Mouse (Mus musculus): ENCODE results near the gene Cacul1.
A peak's percentile ranks its signal among the peaks of the same experiment; 100 is the strongest.
"Not testable (repeated sequence)": the region's sequence is repeated elsewhere in the genome, so short reads cannot be mapped to it uniquely, and the experiment has no call there.

The Cacul1 gene

GRCm38 (mm10) chr19:60580582-60581339 is at the start of gene Cacul1:
Gene Cacul1 (minus strand): TSS chr19:60581025.
- DNase-seq (ENCODE audit: low spot score) = peak; percentile 95

- DNase-seq (ENCODE audit: low spot score) = no peak
Observed at GRCm38 (mm10) chr19:60619420-60619819, 38.6 kb upstream of the Cacul1 start.

- DNase-seq (ENCODE audit: low spot score) = no peak
Observed at GRCm38 (mm10) chr19:60617007-60617406, 36.2 kb upstream of the Cacul1 start.

DNA sequence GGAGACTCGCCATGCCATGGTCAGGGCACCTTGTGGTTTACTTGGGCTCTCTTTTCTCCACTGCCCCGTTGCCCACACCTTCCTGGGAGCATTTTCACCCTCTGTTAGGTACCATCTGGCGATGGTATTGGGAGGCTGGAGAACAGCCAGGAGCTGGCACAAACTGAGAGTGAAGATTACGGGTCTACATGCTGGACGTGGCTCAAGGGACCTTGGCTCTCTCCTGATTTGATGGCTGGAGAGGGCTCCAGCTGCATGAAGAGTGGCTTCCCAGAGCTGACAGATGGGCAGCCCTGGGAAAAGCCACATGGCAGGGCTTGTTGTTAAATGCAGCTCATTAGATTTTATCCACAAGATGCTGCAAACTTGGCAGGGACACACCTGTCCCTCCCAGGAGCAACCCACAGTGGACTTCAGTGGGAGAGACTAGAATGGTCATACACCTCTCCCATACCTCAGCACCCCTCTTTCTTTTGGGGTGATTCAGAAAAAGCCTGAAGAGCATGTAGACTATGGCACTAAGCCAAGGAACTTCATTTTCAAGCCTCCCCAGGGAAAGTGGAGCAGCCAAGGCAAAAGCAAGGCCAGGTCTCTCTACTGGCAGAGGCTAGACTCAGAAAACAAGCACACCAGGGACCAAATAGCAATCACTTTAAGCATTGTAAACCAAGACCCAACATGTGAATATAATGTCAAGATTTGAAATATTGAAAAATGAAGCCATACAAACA is 34.8 kb upstream of the Cacul1 start:
- peak; percentile 21 for DNase-seq (ENCODE audit: low spot score)

- DNase-seq (ENCODE audit: low spot score) = no peak
Observed at GRCm38 (mm10) chr19:60611525-60612215, 30.8 kb upstream of the Cacul1 start.

- peak; percentile 16 for DNase-seq (ENCODE audit: low spot score)
Observed at GRCm38 (mm10) chr19:60608766-60609165, 27.9 kb upstream of the Cacul1 start.

- DNase-seq (ENCODE audit: low spot score) = no peak
Observed at GRCm38 (mm10) chr19:60603586-60603985, 22.8 kb upstream of the Cacul1 start.

DNA sequence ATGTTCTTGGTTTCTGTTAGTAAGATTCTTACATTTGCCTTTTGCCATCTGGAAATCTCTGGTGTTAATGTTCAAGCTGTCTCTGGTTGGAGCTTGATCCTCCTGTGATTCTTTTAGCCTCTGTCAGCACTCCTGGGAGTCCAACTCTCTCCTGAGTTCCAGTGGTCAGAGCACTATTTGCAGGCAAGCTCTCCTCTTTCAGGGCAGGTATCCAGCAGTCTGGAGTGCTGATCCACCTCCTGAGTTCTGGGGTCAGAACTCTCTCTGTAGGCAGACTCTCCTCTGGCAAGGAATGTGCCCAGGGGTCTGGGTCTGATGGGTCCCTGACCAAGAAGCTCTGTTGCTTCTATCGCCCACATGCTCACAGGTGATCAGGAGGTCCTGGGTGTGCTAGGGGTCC is 21.2 kb upstream of the Cacul1 start:
- not testable (repeated sequence) for DNase-seq (ENCODE audit: low spot score)

GRCm38 (mm10) chr19:60598025-60598697 is 17.3 kb upstream of the Cacul1 start:
- no peak for DNase-seq (ENCODE audit: low spot score)

GRCm38 (mm10) chr19:60589646-60590045 is 8.8 kb upstream of the Cacul1 start:
- no peak for DNase-seq (ENCODE audit: low spot score)

GRCm38 (mm10) chr19:60586652-60587051 is 5.8 kb upstream of the Cacul1 start:
- no peak for DNase-seq (ENCODE audit: low spot score)

DNA sequence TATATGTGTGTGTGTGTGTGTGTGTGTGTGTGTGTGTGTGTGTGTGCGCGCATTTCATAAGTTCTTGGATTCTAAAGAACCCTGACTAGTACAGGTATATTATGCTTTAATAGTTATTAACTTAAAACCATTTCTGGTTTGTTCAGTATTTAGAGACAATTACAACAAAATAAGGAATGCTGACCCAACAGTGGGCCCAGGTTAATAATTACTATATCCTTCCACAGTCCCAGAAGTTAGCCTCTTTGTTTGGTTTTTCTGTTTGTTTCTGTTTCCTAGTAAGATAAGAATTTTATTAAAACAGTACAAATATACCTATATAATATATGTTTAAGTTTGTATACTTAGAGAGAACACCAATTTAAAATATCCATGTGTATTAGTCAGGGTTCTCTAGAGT is 2.4 kb upstream of the Cacul1 start:
- DNase-seq (ENCODE audit: low spot score) = no peak

- no peak for DNase-seq (ENCODE audit: low spot score)
Observed at GRCm38 (mm10) chr19:60581377-60582290, 809 bp upstream of the Cacul1 start.

DNA sequence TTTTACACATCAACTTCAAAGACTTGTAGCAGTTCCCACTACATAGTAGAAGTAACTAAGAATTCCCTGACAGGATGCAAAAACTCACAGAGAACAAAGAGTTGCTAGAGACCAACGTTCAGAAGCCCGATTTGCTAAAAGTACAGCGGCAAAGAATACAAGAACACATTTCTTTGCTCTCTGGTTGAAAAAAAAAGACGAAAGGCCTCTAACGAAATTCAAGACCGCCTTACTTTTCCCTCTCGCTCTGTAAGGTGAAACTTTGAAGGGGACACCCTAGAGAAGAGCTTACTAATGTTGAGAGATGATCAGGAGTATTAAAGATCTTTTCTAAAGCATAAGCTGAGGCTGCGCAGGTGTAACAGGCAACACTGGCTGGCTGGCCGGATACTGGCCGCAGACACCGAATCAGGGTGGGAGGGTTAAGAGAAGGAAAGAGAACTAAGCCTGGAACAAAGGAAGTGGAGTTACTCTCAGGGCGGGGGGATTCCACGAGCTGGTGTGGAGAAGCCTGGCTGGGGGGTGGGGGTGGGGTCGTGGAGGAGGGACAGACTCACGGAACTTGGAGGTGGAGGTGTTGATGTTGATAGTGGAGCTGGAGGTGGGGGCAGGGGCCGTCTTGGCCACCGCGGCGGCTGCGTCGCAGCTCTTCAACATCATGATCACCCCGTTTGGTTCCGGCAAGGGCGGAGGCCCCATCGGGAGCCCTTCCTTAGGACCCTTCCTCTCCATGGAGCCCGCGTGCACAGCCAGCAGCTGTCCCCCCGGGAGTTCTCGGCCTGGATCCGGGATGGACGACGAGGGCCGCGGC is 849 bp downstream of the Cacul1 start:
- DNase-seq (ENCODE audit: low spot score) = peak; percentile 24

DNA sequence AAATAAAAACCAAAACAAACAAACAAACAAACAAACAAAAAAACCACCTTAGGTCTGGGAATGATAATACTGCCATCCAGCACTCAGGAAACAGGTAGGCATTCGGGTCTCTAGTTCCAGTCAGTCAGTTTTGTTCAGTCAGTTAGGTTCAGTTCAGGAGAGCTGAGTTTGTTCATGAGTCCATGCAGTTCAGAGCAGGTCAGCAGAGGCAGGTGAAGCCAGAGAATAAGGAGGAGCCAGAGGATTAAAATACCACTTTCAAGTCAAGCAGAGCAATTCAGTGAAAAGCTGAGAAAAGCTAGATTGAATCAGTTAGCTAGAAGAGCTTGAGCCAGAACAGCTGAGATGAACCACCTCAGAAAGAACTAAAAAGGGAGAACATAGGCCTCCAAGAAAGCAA is 4.1 kb downstream of the Cacul1 start:
- no peak for DNase-seq (ENCODE audit: low spot score)

DNA sequence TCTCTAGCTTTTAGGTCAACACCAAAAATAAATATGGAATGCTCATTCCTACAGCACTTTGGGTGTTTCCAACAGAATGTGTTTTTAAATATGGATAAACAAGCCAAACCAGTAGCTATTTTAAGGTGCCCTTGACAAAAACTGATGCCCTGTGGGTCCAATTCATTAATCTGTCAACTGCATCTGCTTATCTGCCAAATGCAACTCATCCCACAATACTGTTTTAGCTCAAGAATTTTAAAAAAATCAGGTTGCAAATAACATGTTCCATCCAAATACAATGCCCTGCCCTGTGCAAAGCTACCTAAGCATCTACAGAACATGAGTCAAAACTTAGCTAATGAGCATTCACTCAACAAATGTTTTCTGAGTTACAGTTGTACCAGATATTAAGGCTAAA is 20.3 kb downstream of the Cacul1 start:
- DNase-seq (ENCODE audit: low spot score) = no peak

GRCm38 (mm10) chr19:60554866-60555438 is 25.9 kb downstream of the Cacul1 start:
- no peak for DNase-seq (ENCODE audit: low spot score)

GRCm38 (mm10) chr19:60553501-60553900 is 27.3 kb downstream of the Cacul1 start:
- peak; percentile 37 for DNase-seq (ENCODE audit: low spot score)

DNA sequence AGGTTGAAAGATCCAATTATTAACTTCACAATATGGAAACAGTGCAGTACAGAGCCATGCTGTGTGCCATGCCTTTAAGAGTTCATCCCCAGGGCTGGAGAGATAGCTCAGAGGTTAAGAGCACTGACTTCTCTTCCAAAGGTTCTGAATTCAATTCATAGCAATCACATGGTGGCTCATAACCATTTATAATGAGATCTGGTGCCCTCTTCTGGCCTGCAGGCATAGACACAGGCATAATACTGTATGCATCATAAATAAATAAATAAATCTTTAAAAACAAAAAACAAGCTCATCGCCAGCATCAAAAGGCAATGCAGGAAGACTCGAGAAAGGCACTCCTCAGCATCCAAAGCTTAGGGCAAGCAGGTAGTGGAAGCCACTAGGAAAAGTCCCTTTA is 37.5 kb downstream of the Cacul1 start:
- no peak for DNase-seq (ENCODE audit: low spot score)

DNA sequence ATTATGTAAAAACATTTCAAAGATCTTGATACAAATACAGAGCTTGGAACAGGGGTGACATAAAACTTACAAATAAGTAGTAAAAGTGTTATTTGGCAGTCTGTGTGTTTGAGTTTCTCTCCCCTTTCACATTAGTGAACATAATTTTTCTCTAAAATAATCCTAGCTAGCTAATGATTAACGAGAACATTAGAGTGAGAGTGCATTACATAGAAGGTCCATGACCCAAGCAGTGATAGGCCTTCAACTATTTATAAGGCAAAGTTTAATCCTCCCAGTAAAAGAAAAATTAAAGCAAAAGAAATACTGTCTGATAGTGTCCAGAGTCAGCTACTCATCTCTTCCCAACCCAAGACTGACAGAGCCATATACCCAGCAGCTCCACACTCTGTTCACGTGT is 48.9 kb downstream of the Cacul1 start:
- no peak for DNase-seq (ENCODE audit: low spot score)

Measured in ovary, postnatal 36 days (tissue).